Mouse (Mus musculus) forebrain, embryonic 13.5 days (tissue): ENCODE measurements at regions not wholly inside any gene's neighbourhood (a gene's known extent, or its start where the extent isn't known, plus 50 kb on each side); places are given as distances from the start of the nearest gene placed in this dataset.
A peak's percentile ranks its signal among the peaks of the same experiment; 100 is the strongest.

Experiments
- ATAC-seq: fragments of 200-750 bp; cut with Nextera tagmentation; 2 replicates; pipeline ENCODE4 v1.8.0; 2017
- H3K27ac ChIP-seq: fragments of 300-500 bp; sonication (generic); 2 replicates; pipeline ENCODE4 v1.5.1; 2015; ENCODE audit warnings: inconsistent platforms, mild to moderate bottlenecking, moderate library complexity
- H3K27me3 ChIP-seq: fragments of 300-500 bp; sonication (generic); 2 replicates; pipeline ENCODE4 v1.6.1; 2015; ENCODE audit warnings: mild to moderate bottlenecking, inconsistent platforms
- H3K36me3 ChIP-seq: fragments of 300-500 bp; sonication (generic); 2 replicates; pipeline ENCODE4 v1.6.1; 2015; ENCODE audit warnings: mild to moderate bottlenecking, inconsistent platforms; ENCODE audit not compliant: poor library complexity, severe bottlenecking
- H3K4me1 ChIP-seq: fragments of 300-500 bp; sonication (generic); 2 replicates; pipeline ENCODE4 v1.6.1; 2015; ENCODE audit warnings: inconsistent platforms
- H3K4me2 ChIP-seq: fragments of 300-500 bp; sonication (generic); 2 replicates; pipeline ENCODE4 v1.6.1; 2015; ENCODE audit warnings: inconsistent platforms, mild to moderate bottlenecking, moderate library complexity
- H3K4me3 ChIP-seq: fragments of 300-500 bp; sonication (generic); 2 replicates; pipeline ENCODE4 v1.5.1; 2015; ENCODE audit warnings: mild to moderate bottlenecking, inconsistent platforms
- H3K9ac ChIP-seq: fragments of 300-500 bp; sonication (generic); 2 replicates; pipeline ENCODE4 v1.6.1; 2015; ENCODE audit warnings: mild to moderate bottlenecking, inconsistent platforms
- H3K9me3 ChIP-seq: fragments of 300-500 bp; sonication (generic); replicated peaks from 2 replicates; pipeline ENCODE4 v1.6.1; 2016; ENCODE audit warnings: inconsistent platforms
- WGBS: fragments of 180-500 bp; shearing (Covaris S2); methylation state at CpG from one replicate; pipeline ENCODE4 v1.1.7; 2015; 5-methylcytosine and 5-hydroxymethylcytosine counted together

GRCm38 (mm10) chr8:8562268-8562667, 98.8 kb downstream of the Efnb2 start:
- 83% methylated on average over 7 of the region's 7 CpGs for WGBS
- H3K4me1 ChIP-seq, result no peaks in the 10 kb centered on the region
- H3K9me3 ChIP-seq, result no peaks in the 10 kb centered on the region
- no peak for ATAC-seq
- H3K4me2 ChIP-seq, result no peak overlapping the region
- no peak overlapping the region for H3K27ac ChIP-seq
- H3K36me3 ChIP-seq, result no peaks in the 10 kb centered on the region
- no peak overlapping the region for H3K9ac ChIP-seq
- H3K27me3 ChIP-seq, result no peaks in the 10 kb centered on the region
- H3K4me3 ChIP-seq, result no peak overlapping the region

GRCm38 (mm10) chr8:8558050-8558449, 103.0 kb downstream of the Efnb2 start:
- Histone ChIP-seq H3K4me3 (no peak overlapping the region), H3K27me3 (no peaks in the 10 kb centered on the region), H3K9me3 (no peaks in the 10 kb centered on the region), H3K36me3 (no peaks in the 10 kb centered on the region), H3K9ac (no peak overlapping the region), H3K4me1 (no peaks in the 10 kb centered on the region), H3K27ac (no peak overlapping the region), H3K4me2 (no peak overlapping the region)
- no peak for ATAC-seq
- WGBS, result 84% methylated on average over 7 of the region's 7 CpGs

- H3K27me3 ChIP-seq, result no peaks in the 10 kb centered on the region
- no peak overlapping the region for H3K4me3 ChIP-seq
- 88% methylated on average over 10 of the region's 10 CpGs for WGBS
- H3K9ac ChIP-seq, result no peak overlapping the region
- no peak for ATAC-seq
- no peak overlapping the region for H3K27ac ChIP-seq
- H3K4me2 ChIP-seq, result no peak overlapping the region
- H3K9me3 ChIP-seq, result no peaks in the 10 kb centered on the region
- no peaks in the 10 kb centered on the region for H3K4me1 ChIP-seq
- no peaks in the 10 kb centered on the region for H3K36me3 ChIP-seq
Measured at GRCm38 (mm10) chr8:8556152-8556551, 104.9 kb downstream of the Efnb2 start.

GRCm38 (mm10) chr8:8554691-8555090, 106.4 kb downstream of the Efnb2 start:
- H3K4me2 ChIP-seq, result no peak overlapping the region
- ATAC-seq, result no peak
- no peaks in the 10 kb centered on the region for H3K27me3 ChIP-seq
- no peak overlapping the region for H3K27ac ChIP-seq
- no peaks in the 10 kb centered on the region; the same call in 1 of the 2 replicates for H3K9me3 ChIP-seq
- H3K4me3 ChIP-seq, result no peak overlapping the region
- 95% methylated on average over 5 of the region's 5 CpGs for WGBS
- no peaks in the 10 kb centered on the region for H3K36me3 ChIP-seq
- no peak overlapping the region for H3K9ac ChIP-seq
- H3K4me1 ChIP-seq, result no peaks in the 10 kb centered on the region

- H3K4me3 ChIP-seq, result no peak overlapping the region
Measured at GRCm38 (mm10) chr8:8552779-8553178, 108.3 kb downstream of the Efnb2 start.

GRCm38 (mm10) chr8:8536626-8537025, 124.4 kb downstream of the Efnb2 start:
- no peak overlapping the region for H3K9ac ChIP-seq
- WGBS, result 74% methylated on average over 5 of the region's 5 CpGs

More at GRCm38 (mm10) chr8:8552779-8553178, 108.3 kb downstream of the Efnb2 start:
- no peaks in the 10 kb centered on the region for H3K4me1 ChIP-seq
- H3K27me3 ChIP-seq, result no peaks in the 10 kb centered on the region
- H3K9me3 ChIP-seq, result no peaks in the 10 kb centered on the region; the same call in 1 of the 2 replicates
- ATAC-seq, result no peak
- no peak overlapping the region for H3K9ac ChIP-seq
- WGBS, result 92% methylated on average over 1 of the region's 1 CpGs
- no peak overlapping the region for H3K4me2 ChIP-seq
- H3K27ac ChIP-seq, result no peak overlapping the region
- no peaks in the 10 kb centered on the region for H3K36me3 ChIP-seq

GRCm38 (mm10) chr8:8534787-8535186, 126.3 kb downstream of the Efnb2 start:
- 53% methylated on average over 6 of the region's 6 CpGs for WGBS
- no peak overlapping the region for H3K4me3 ChIP-seq
- H3K36me3 ChIP-seq, result no peaks in the 10 kb centered on the region
- ATAC-seq, result no peak
- H3K27ac ChIP-seq, result no peak overlapping the region
- no peak overlapping the region for H3K9ac ChIP-seq
- no peaks in the 10 kb centered on the region for H3K27me3 ChIP-seq
- H3K4me1 ChIP-seq, result 0 out of 2 replicates have a peak, but pooled peaks cover 2% of the 10 kb centered on the region
- H3K4me2 ChIP-seq, result no peak overlapping the region
- no peaks in the 10 kb centered on the region for H3K9me3 ChIP-seq

More at GRCm38 (mm10) chr8:8536626-8537025, 124.4 kb downstream of the Efnb2 start:
- H3K36me3 ChIP-seq, result no peaks in the 10 kb centered on the region
- 0 out of 2 replicates have a peak, but pooled peaks cover 2% of the 10 kb centered on the region for H3K4me1 ChIP-seq
- no peak for ATAC-seq
- H3K4me2 ChIP-seq, result no peak overlapping the region
- no peak overlapping the region for H3K4me3 ChIP-seq
- H3K27me3 ChIP-seq, result no peaks in the 10 kb centered on the region
- H3K27ac ChIP-seq, result no peak overlapping the region
- H3K9me3 ChIP-seq, result no peaks in the 10 kb centered on the region

- Histone ChIP-seq H3K4me2 (no peak overlapping the region), H3K9ac (no peak overlapping the region)
- 82% methylated on average over 5 of the region's 5 CpGs for WGBS
Measured at GRCm38 (mm10) chr8:8532907-8533306, 128.1 kb downstream of the Efnb2 start.

GRCm38 (mm10) chr8:8530540-8530939, 130.5 kb downstream of the Efnb2 start:
- 83% methylated on average over 5 of the region's 5 CpGs for WGBS
- no peak overlapping the region for H3K4me2 ChIP-seq
- no peak for ATAC-seq
- H3K4me3 ChIP-seq, result no peak overlapping the region
- H3K27ac ChIP-seq, result no peak overlapping the region
- no peaks in the 10 kb centered on the region for H3K36me3 ChIP-seq
- H3K9me3 ChIP-seq, result no peaks in the 10 kb centered on the region
- H3K27me3 ChIP-seq, result no peaks in the 10 kb centered on the region
- H3K9ac ChIP-seq, result no peak overlapping the region
- 0 out of 2 replicates have a peak, but pooled peaks cover 2% of the 10 kb centered on the region for H3K4me1 ChIP-seq

More at GRCm38 (mm10) chr8:8532907-8533306, 128.1 kb downstream of the Efnb2 start:
- no peak overlapping the region for H3K27ac ChIP-seq
- H3K36me3 ChIP-seq, result no peaks in the 10 kb centered on the region
- H3K9me3 ChIP-seq, result no peaks in the 10 kb centered on the region
- H3K4me3 ChIP-seq, result no peak overlapping the region
- ATAC-seq, result no peak
- 0 out of 2 replicates have a peak, but pooled peaks cover 2% of the 10 kb centered on the region for H3K4me1 ChIP-seq
- no peaks in the 10 kb centered on the region for H3K27me3 ChIP-seq

- ATAC-seq, result peak; percentile 45; the same call in 1 of the 2 replicates
- Histone ChIP-seq H3K9ac (no peak overlapping the region), H3K36me3 (no peaks in the 10 kb centered on the region), H3K27ac (no peak overlapping the region), H3K27me3 (no peaks in the 10 kb centered on the region), H3K9me3 (no peaks in the 10 kb centered on the region), H3K4me3 (no peak overlapping the region), H3K4me1 (peaks cover 11% of the 10 kb centered on the region), H3K4me2 (no peak overlapping the region)
- WGBS, result 93% methylated on average over 1 of the region's 1 CpGs
Measured at GRCm38 (mm10) chr8:8521532-8521931, 139.5 kb downstream of the Efnb2 start.

GRCm38 (mm10) chr8:8519772-8520191, 141.3 kb downstream of the Efnb2 start:
- Histone ChIP-seq H3K27ac (no peak overlapping the region), H3K36me3 (no peaks in the 10 kb centered on the region), H3K9me3 (no peaks in the 10 kb centered on the region), H3K4me3 (no peak overlapping the region), H3K4me2 (no peak overlapping the region), H3K9ac (no peak overlapping the region), H3K27me3 (no peaks in the 10 kb centered on the region), H3K4me1 (peaks cover 11% of the 10 kb centered on the region)
- no peak for ATAC-seq
- WGBS, result 89% methylated on average over 3 of the region's 3 CpGs

- peaks cover 11% of the 10 kb centered on the region for H3K4me1 ChIP-seq
- no peaks in the 10 kb centered on the region for H3K36me3 ChIP-seq
- ATAC-seq, result no peak
- WGBS, result 83% methylated on average over 2 of the region's 2 CpGs
- no peak overlapping the region for H3K27ac ChIP-seq
- no peak overlapping the region for H3K4me3 ChIP-seq
- H3K27me3 ChIP-seq, result no peaks in the 10 kb centered on the region
- no peak overlapping the region for H3K4me2 ChIP-seq
- H3K9me3 ChIP-seq, result no peaks in the 10 kb centered on the region
- H3K9ac ChIP-seq, result no peak overlapping the region
Measured at GRCm38 (mm10) chr8:8517599-8517998, 143.4 kb downstream of the Efnb2 start.

GRCm38 (mm10) chr8:8516272-8516671, 144.8 kb downstream of the Efnb2 start:
- no peak overlapping the region for H3K27ac ChIP-seq
- no peak for ATAC-seq
- no peaks in the 10 kb centered on the region for H3K9me3 ChIP-seq
- H3K36me3 ChIP-seq, result no peaks in the 10 kb centered on the region
- H3K4me1 ChIP-seq, result peaks cover 3% of the 10 kb centered on the region
- no peak overlapping the region for H3K9ac ChIP-seq
- H3K4me2 ChIP-seq, result no peak overlapping the region
- H3K27me3 ChIP-seq, result no peaks in the 10 kb centered on the region
- H3K4me3 ChIP-seq, result no peak overlapping the region
- WGBS, result 11% methylated on average over 1 of the region's 1 CpGs
